Mouse (Mus musculus) cerebellum, adult 9-11 months (tissue): Measurements from ENCODE around the gene Man2a1.

Experiments
- DNase-seq: peaks from one replicate; pipeline ENCODE4 v3.0.0; 2022

Gene Man2a1

GRCm38 (mm10) chr17:64637868-64638537 lies 37.5 kb downstream of the Man2a1 start:
- no peak for DNase-seq

GRCm38 (mm10) chr17:64641376-64641775 lies 40.8 kb downstream of the Man2a1 start:
- DNase-seq, result no peak

GRCm38 (mm10) chr17:64643644-64644043 lies 43.1 kb downstream of the Man2a1 start:
- no peak for DNase-seq

GRCm38 (mm10) chr17:64644888-64645605 lies 44.5 kb downstream of the Man2a1 start:
- no peak for DNase-seq

GRCm38 (mm10) chr17:64647396-64647795 lies 46.9 kb downstream of the Man2a1 start:
- DNase-seq, result no peak

GRCm38 (mm10) chr17:64650702-64651101 lies 50.2 kb downstream of the Man2a1 start:
- DNase-seq, result no peak

GRCm38 (mm10) chr17:64653621-64654020 lies 53.1 kb downstream of the Man2a1 start:
- no peak for DNase-seq

- no peak for DNase-seq
These were observed 59.1 kb downstream of the Man2a1 start for GRCm38 (mm10) chr17:64659682-64660081.

GRCm38 (mm10) chr17:64666518-64666917 lies 66.0 kb downstream of the Man2a1 start:
- DNase-seq, result no peak

GRCm38 (mm10) chr17:64668504-64668903 lies 68.0 kb downstream of the Man2a1 start:
- DNase-seq, result no peak

- DNase-seq, result no peak
These were observed 73.9 kb downstream of the Man2a1 start for GRCm38 (mm10) chr17:64674401-64674800.

GRCm38 (mm10) chr17:64674980-64675379 lies 74.4 kb downstream of the Man2a1 start:
- DNase-seq, result no peak

- no peak for DNase-seq
These were observed 76.4 kb downstream of the Man2a1 start for GRCm38 (mm10) chr17:64676735-64677469.

GRCm38 (mm10) chr17:64681461-64681860 lies 80.9 kb downstream of the Man2a1 start:
- no peak for DNase-seq

GRCm38 (mm10) chr17:64681927-64682326 lies 81.4 kb downstream of the Man2a1 start:
- DNase-seq, result no peak

- DNase-seq, result no peak
These were observed 83.6 kb downstream of the Man2a1 start for GRCm38 (mm10) chr17:64684088-64684487.

- peak; percentile 45 for DNase-seq
These were observed 84.8 kb downstream of the Man2a1 start for GRCm38 (mm10) chr17:64685216-64685903.

GRCm38 (mm10) chr17:64689614-64690013 lies 89.1 kb downstream of the Man2a1 start:
- no peak for DNase-seq

- DNase-seq, result no peak
These were observed 96.8 kb downstream of the Man2a1 start for GRCm38 (mm10) chr17:64697277-64697831.

- no peak for DNase-seq
These were observed 98.0 kb downstream of the Man2a1 start for GRCm38 (mm10) chr17:64698516-64698915.

- DNase-seq, result no peak
These were observed 103.2 kb downstream of the Man2a1 start for GRCm38 (mm10) chr17:64703649-64704230.

GRCm38 (mm10) chr17:64707529-64707928 lies 107.0 kb downstream of the Man2a1 start:
- no peak for DNase-seq
